Mouse (Mus musculus): Measurements from ENCODE around the gene Fasl.
A peak's percentile ranks its signal among the peaks of the same experiment; 100 is the strongest.

Gene Fasl

GRCm38 (mm10) chr1:161788339-161788738 lies at the start of gene Fasl:
TSS of gene Fasl (minus strand) at chr1:161788495.
- DNase-seq, result no peak

- DNase-seq, result no peak
Measured at GRCm38 (mm10) chr1:161826677-161827076, 38.4 kb upstream of the Fasl start.

GRCm38 (mm10) chr1:161809428-161809827 lies 21.1 kb upstream of the Fasl start:
- no peak for DNase-seq

- no peak for DNase-seq
Measured at GRCm38 (mm10) chr1:161808980-161809379, 20.7 kb upstream of the Fasl start.

- no peak for DNase-seq
Measured at GRCm38 (mm10) chr1:161804541-161804971, 16.3 kb upstream of the Fasl start.

- no peak for DNase-seq
Measured at GRCm38 (mm10) chr1:161801321-161801720, 13.0 kb upstream of the Fasl start.

GRCm38 (mm10) chr1:161800256-161800655 lies 12.0 kb upstream of the Fasl start:
- no peak for DNase-seq

GRCm38 (mm10) chr1:161799791-161800190 lies 11.5 kb upstream of the Fasl start:
- no peak for DNase-seq

- DNase-seq, result no peak
Measured at GRCm38 (mm10) chr1:161798866-161799265, 10.6 kb upstream of the Fasl start.

- no peak for DNase-seq
Measured at GRCm38 (mm10) chr1:161794447-161795211, 6.3 kb upstream of the Fasl start.

- DNase-seq, result no peak
Measured at GRCm38 (mm10) chr1:161793321-161793720, 5.0 kb upstream of the Fasl start.

- no peak for DNase-seq
Measured at GRCm38 (mm10) chr1:161792687-161792969, 4.3 kb upstream of the Fasl start.

- DNase-seq, result no peak
Measured at GRCm38 (mm10) chr1:161791854-161792686, 3.8 kb upstream of the Fasl start.

GRCm38 (mm10) chr1:161782725-161783124 lies 5.6 kb downstream of the Fasl start:
- DNase-seq, result no peak

- DNase-seq, result no peak
Measured at GRCm38 (mm10) chr1:161781594-161781993, 6.7 kb downstream of the Fasl start.

- DNase-seq, result no peak
Measured at GRCm38 (mm10) chr1:161779057-161779456, 9.2 kb downstream of the Fasl start.

GRCm38 (mm10) chr1:161775151-161775550 lies 13.1 kb downstream of the Fasl start:
- DNase-seq, result no peak

- no peak for DNase-seq
Measured at GRCm38 (mm10) chr1:161771293-161771692, 17.0 kb downstream of the Fasl start.

GRCm38 (mm10) chr1:161769329-161769728 lies 19.0 kb downstream of the Fasl start:
- no peak for DNase-seq

- no peak for DNase-seq
Measured at GRCm38 (mm10) chr1:161767101-161767524, 21.2 kb downstream of the Fasl start.

GRCm38 (mm10) chr1:161766656-161767055 lies 21.6 kb downstream of the Fasl start:
- DNase-seq, result peak; percentile 59

GRCm38 (mm10) chr1:161765932-161766331 lies 22.4 kb downstream of the Fasl start:
- DNase-seq, result no peak

GRCm38 (mm10) chr1:161764964-161765363 lies 23.3 kb downstream of the Fasl start:
- no peak for DNase-seq

- DNase-seq, result no peak
Measured at GRCm38 (mm10) chr1:161761556-161761955, 26.7 kb downstream of the Fasl start.

All from lung, postnatal 10 days (tissue).